Mouse (Mus musculus) erythroblast, embryonic 14.5 days (primary cell): ENCODE results near the gene Angptl8.

Experiments used
- GATA1 ChIP-seq: IDR thresholded peaks from 2 replicates; pipeline ENCODE4 v1.6.1; 2012; ENCODE audit warnings: low read length, inconsistent platforms, mixed read lengths
- TAL1 ChIP-seq: IDR thresholded peaks from 3 replicates; pipeline ENCODE4 v1.6.1; 2012; ENCODE audit warnings: low read length, inconsistent platforms, mixed read lengths

DNA sequence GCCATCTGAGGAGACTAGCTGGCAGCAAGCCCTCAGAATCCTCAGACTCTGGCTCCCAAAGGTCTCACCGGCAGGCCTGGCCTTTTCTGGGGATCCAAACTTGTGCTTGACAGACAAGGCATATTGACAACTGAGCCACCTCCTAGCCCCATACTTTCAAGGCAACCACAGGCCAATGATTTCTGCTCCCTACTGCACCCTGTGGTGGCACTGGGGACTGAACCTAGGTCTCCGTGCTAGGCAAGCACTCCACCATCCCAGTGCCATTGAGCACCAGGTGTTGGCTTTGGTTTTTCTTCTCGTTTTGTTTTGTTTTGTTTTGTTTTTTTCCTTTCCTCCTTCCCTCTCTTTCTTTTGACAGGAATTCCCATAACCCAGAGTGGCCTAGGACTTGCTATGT is 26.7 kb upstream of the Angptl8 start:
- TF ChIP-seq TAL1 (no peak), GATA1 (no peak)
